Mouse (Mus musculus) kidney, adult 8-10 months (tissue): ENCODE data around the gene Ces1f.
"Not testable (repeated sequence)": the region's sequence is repeated elsewhere in the genome, so short reads cannot be mapped to it uniquely, and the experiment has no call there.

ENCODE experiments used
- DNase-seq, 2 experiments: peaks; one replicate each; pipeline ENCODE4 v3.0.0; 2022

Ces1f gene

DNA sequence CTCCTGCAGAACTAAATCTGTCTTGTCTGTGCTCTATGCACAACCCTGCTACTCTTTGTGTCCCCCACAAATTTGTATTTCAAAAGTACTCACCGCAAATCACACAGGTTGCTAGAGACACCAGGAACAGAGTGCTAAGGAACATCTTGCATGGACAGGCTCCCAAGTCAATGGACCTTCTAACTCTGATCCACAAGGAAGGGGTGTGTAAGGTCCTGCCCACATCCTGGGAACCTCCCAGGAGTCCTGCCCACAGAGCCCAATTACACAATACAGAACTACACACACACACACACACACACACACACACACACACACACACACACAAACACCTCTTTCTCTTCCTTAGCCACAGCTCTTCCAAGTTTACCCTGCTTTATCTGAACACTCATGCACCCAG is at the start of gene Ces1f:
TSS of gene Ces1f (minus strand) at position 192 of the 400 bp plus-strand sequence.
- peak; percentile 23 to 64 for DNase-seq

GRCm38 (mm10) chr8:93325123-93325522 is 45.6 kb upstream of the Ces1f start:
- peak; percentile 41 to 44 for DNase-seq

GRCm38 (mm10) chr8:93317031-93317430 is 37.5 kb upstream of the Ces1f start:
- no peak for DNase-seq

GRCm38 (mm10) chr8:93315557-93315956 is 36.0 kb upstream of the Ces1f start:
- DNase-seq, result no peak

DNA sequence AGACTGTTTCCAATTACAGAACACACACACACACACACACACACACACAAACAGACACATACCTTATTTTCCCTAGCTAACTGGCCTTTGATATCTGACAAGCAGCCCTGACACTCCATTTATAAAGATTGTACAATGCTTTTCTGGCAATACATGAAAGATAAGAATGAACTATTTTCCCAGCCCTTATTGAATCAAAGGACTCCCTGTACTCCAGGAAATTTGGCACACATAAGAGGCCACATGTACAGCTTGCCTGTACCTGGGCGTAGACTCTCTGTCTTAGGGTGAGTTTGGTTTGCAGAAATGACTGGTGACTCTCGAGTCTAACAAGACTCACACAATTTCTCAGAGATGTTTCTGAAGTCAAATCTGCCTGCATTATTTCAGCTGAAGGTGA is 4.3 kb upstream of the Ces1f start:
- no peak for DNase-seq

- DNase-seq, result no peak
Observed at GRCm38 (mm10) chr8:93282349-93282748, 2.8 kb upstream of the Ces1f start.

GRCm38 (mm10) chr8:93278176-93278805 is 1.3 kb downstream of the Ces1f start:
- peak; percentile 36 to 58 for DNase-seq

DNA sequence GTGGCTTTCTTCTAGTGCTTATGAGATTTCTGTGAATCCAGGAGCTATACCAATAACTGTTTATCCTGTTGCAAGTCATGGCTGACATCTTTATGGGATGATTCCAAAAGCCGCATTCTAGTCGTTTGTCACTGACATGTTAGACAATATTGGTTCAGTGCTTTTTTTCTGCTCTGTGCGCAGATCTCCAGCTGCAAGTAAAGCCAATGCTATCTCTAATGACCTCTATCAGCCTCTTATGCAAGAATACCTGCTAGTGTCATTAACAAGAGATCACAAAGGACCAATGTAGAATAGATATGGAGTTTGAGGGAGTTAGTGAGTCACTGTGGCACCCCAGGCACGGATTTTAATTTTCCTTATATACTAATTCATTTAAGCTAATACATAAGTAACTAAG is 4.9 kb downstream of the Ces1f start:
- no peak for DNase-seq

DNA sequence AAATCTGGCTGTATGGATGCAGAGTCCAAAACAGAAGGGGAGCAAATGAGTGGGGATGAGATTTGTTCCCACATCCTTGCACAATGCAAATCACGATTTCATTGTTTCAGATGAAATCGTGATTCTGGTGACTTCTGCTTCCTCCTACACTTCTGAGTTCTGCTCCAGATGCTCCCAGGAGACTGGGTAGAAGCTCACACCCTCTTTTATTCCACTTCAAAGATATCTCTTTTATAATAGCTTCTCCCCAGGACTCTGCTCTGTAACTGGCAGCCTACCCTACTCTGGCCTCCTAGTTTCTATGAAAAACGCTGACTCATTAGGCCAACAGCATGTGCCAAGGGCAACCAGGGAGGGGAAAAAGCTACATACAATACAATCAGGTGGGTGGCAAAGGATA is 6.2 kb downstream of the Ces1f start:
- peak; percentile 34 to 39 for DNase-seq

DNA sequence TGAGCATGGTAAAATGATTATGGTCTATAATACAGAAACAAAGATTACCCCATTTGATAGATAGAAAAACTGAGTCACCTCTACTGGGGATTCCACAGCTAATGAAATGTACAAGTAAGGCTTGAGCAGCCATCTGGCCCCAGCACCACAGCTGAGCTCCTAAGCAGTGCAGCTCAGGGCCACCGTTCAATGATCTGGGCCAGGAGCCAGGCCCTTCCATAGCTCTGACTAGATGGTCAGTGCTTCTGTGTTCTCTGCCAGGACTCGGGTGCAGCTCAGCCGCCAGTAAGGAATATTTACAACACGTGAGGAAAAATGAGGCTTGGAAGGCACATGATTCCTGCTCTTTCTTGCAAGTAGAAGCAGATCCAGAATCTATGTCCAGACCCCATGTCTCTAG is 6.9 kb downstream of the Ces1f start:
- DNase-seq, result peak; percentile 67 to 77

- DNase-seq, result peak; percentile 24 to 39
Observed at GRCm38 (mm10) chr8:93261436-93261835, 18.1 kb downstream of the Ces1f start.

DNA sequence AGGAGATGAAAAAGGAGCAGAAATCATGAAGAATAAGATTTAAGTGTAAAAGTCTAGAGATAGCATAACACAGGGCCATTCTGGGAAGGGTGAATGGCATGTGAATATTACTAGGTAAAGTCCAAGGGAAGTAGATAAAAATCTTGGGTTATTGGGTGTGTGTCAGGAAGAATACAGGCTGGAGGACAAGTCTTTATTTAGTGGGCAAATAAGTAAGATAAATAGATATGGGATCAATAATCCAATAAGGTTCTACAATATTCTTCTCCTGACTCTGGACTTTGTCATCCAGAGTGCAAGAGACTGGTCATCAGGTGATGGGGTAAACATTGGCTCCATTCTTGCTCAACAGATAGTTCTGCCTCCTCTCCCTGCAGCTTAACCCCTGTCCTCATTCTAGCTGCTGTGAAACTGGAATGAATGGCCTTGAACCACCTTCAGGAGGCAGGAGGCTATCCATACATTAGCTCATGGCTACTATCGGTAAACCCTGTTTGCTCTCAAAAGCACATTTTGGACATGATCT is 27.1 kb downstream of the Ces1f start:
- no peak for DNase-seq

DNA sequence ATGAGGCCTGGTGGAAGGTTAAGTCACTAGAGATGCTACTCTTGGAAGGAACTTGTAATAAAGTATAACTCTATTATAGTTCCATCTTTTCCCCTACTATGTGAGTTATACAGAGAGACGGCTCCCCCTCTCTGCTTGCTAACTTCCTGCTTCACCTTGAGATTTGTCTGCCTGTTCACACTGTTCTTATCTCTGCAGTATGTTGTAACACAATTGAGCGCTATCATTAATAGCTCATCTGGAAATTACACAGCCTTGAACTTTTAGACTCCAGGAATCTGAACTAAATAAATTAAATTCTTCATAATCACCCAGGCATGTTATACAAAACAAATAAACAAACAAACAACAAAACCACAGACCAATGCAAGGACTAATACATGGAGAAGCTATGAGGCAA is 33.5 kb downstream of the Ces1f start:
- DNase-seq, result no peak

- no peak for DNase-seq
Observed at GRCm38 (mm10) chr8:93239884-93240283, 39.7 kb downstream of the Ces1f start.

- DNase-seq, result peak in 1 of 2 experiments; percentile 35
Observed at GRCm38 (mm10) chr8:93235681-93236080, 43.9 kb downstream of the Ces1f start.

- peak; percentile 57 to 69 for DNase-seq
Observed at GRCm38 (mm10) chr8:93234706-93235105, 44.8 kb downstream of the Ces1f start.

GRCm38 (mm10) chr8:93234068-93234467 is 45.5 kb downstream of the Ces1f start:
- DNase-seq, result peak in 1 of 2 experiments; percentile 28

DNA sequence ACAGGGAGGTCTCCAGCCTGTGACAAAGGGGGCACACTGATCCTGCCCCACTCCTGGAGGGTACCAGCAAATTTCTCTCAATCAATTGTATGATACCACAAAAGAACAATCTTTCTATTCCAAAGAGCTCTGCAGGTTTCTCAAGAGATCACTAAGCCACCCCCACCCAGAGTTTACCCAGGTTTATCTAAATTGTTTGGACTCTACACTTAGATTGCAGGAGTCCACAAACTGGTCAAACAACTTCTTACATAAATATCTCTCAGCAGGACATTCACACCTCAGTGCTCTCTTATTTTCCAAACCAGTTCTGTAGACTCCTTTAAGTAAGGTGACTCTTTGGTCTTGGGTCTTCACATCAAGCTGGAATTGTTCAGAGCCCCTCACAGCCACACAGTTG is 50.1 kb downstream of the Ces1f start, which contains the start of gene Ces1e:
TSS of gene Ces1e (minus strand) at position 174 of the 400 bp plus-strand sequence.
- DNase-seq, result peak; percentile 53 to 72

DNA sequence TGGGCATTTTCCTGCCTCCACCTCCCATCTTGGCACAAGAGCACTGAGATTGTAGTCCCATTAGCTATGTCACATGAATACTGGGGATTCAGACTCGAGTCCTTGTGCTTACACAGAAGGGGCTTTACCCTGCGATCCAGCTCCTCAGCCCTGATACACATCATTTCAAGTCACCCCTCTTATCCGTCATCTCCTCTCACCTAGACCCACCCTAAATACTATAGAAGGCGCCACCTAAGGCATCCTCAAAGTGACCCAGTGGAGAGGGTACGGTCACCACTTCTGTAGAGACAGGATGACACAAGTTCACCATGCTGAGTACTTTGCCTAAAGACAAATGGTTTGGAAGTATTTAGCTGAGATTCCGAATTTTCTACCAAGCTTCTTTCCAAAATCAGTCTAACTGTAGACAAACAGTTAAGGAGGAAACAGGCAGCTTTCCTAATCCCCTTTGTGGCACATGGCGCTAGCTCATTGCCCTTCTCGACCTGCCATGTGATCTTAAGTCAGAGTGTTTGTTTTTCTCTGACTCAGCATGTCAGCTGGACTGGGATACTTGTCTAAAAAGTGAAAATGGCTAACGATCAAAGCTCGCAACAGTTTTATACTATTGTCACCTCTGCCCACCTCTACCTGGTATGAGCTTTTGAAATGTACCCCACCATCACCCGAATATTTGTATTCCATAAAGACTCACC is 50.7 kb downstream of the Ces1f start:
- peak; percentile 69 to 70 for DNase-seq

DNA sequence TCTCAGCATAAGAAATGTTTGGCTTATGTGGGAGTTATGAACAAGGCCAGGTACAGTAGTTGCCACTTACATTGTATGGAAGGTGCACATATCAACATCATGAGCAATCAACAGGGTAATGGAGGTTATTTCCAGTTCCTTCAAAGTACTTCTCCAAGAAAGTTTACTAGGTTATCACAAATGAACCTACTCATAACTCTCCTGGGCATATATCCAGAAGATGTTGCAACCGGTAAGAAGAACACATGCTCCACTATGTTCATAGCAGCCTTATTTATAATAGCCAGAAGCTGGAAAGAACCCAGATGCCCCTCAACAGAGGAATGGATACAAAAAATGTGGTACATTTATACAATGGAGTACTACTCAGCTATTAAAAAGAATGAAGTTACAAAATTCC is 53.1 kb downstream of the Ces1f start:
- not testable (repeated sequence) for DNase-seq

DNA sequence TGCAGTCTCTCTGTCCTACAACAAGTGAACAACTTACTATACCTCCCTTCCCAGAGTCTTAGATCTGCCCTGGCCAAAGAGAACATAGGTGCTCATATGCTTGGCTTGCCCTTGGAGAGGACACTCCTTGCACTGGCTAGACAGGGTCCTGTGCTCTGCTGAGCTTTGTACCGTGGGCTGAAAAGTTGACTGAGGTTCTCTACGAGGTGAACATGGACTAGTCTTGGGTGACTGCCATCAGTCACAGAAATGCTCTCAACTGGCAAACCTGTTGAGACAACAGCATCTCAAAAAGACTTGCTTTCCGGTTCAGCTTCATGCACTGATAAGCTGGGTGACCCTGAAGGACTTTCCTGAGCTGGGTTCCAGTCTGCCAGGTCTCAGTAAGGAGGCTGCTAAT is 57.7 kb downstream of the Ces1f start:
- peak; percentile 43 to 44 for DNase-seq

DNA sequence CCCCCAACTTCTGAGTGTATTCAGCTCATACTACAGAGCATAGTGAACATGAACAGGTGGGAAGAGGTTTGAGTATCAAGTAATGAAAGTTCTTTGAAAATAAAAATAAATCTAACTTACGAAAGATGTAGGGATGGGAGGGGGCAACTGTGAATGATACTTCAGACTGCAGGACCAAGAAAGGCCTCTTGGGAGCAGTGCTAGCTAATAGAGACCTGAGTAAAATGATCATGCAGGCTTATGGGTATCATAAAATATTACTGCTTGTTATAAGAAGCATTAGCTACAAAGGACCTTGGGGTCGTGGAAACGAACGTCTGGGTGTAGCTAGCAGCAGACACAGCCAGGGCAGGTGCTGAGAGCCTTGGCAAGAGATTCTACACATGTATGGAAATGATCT is 61.7 kb downstream of the Ces1f start:
- peak in 1 of 2 experiments; percentile 17 for DNase-seq

- DNase-seq, result no peak
Observed at GRCm38 (mm10) chr8:93217375-93217774, 62.2 kb downstream of the Ces1f start.

DNA sequence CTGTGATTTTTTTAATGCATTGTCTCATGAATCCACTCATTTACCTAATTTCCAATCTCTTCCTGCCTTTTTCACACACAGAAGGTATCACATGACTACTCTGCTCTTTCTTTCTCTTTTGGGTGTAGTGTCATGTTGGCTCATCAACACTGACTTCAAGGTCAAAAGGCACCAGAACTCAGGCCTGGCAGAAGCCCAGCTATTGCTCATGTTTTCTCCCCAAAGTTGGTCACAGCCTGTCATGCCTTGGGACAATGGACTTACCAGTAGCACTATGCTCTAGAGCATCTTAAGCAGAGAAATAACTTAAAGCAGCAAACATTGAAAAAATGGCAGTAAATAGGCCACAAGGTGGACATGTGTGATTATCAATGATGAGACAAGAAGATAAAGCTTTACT is 68.5 kb downstream of the Ces1f start:
- DNase-seq, result no peak
